Mouse (Mus musculus): Measurements from ENCODE around the gene Gm49776. TPM values are rescaled to one million over a fixed set of nuclear protein-coding genes. Genes with fewer than 3 reads are reported as not detected.
"Not testable (repeated sequence)": the region's sequence is repeated elsewhere in the genome, so short reads cannot be mapped to it uniquely, and the experiment has no call there.

Gene Gm49776
- polyA plus RNA-seq, 1 experiment: not detected

DNA sequence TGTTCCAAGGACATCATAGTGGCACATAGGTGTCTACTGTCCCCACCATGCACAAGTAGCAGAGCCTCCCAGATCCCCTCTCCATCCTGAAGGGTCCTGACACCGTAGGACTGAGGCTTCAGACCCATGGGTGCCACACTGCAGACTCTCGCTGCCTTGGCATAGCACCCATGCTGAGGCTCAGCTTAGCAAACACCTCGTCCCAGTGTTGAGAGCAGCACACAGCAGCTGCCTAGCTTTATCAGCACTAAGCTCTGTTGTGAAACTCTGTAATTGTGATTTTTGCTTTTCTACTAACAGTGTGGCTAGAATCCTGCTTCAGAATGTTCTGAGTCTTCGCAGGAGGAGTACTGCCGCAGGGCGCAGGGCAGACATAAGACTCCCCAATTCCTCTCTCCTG, 60.2 kb downstream of the Gm49776 start:
- H3K9me3 ChIP-seq (ENCODE audit: control insufficient read depth, low read length): no peaks in the 10 kb centered on the region
- no peaks in the 10 kb centered on the region for H3K4me1 ChIP-seq (ENCODE audit: control insufficient read depth)
- TF ChIP-seq TAL1 (IDR thresholded peaks at IDR 0.05; ENCODE audit: low read length): no peak
- TF ChIP-seq GATA1 (IDR thresholded peaks at IDR 0.05; ENCODE audit: low read length): no peak
- H3K4me3 ChIP-seq (replicated peaks): no peak overlapping the region
- H3K27me3 ChIP-seq (ENCODE audit: control insufficient read depth): no peaks in the 10 kb centered on the region
- no peaks in the 10 kb centered on the region for H3K36me3 ChIP-seq (ENCODE audit: control insufficient read depth)

DNA sequence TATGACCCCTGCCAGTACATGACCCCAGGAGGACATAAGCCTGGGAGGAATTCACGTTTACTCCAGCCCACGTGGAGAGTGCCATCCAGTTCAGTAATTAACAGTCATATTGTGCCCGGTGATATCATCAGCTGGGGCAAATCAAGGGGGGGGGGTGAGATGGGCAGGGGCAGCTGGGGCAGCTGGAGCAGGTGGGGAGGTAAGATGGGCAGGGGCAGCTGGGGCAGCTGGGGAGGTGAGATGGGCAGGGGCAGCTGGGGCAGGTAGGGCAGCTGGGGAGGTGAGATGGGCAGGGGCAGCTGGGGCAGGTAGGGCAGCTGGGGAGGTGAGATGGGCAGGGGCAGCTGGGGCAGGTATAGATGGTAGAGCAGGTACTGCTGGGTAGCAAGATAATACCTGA, 62.6 kb downstream of the Gm49776 start:
- H3K4me1 ChIP-seq (ENCODE audit: control insufficient read depth); H3K9me3 ChIP-seq (ENCODE audit: control insufficient read depth, low read length); H3K36me3 ChIP-seq (ENCODE audit: control insufficient read depth); H3K27me3 ChIP-seq (ENCODE audit: control insufficient read depth); H3K4me3 ChIP-seq (replicated peaks): not testable (repeated sequence)

Other genes starting within 250 kb of the Gm49776 start
- gene Dgcr6, start 205.5 kb downstream of the Gm49776 start, polyA plus RNA-seq (2012): 0.66 and 1.0 TPM in 2 replicates
- gene Prodh, start 168.1 kb downstream of the Gm49776 start, polyA plus RNA-seq (2012): 0.06 and 0.20 TPM in 2 replicates
- 0.02 TPM in 1 of 2 replicates, not detected in the other for gene Rtn4r, start 130.7 kb downstream of the Gm49776 start, polyA plus RNA-seq (2012)
- gene Ccdc188, start 40.4 kb downstream of the Gm49776 start, polyA plus RNA-seq (2012): not detected in 2 replicates
- 0.20 and 0.31 TPM in 2 replicates for gene Zdhhc8, start 23.2 kb downstream of the Gm49776 start, polyA plus RNA-seq (2012)
- 3.7 and 3.8 TPM in 2 replicates for gene Trmt2a, start 9.6 kb downstream of the Gm49776 start, polyA plus RNA-seq (2012)
- gene Ranbp1, start 9.6 kb downstream of the Gm49776 start, polyA plus RNA-seq (2012): 72.2 and 86.6 TPM in 2 replicates
- gene Dgcr8, start 30.9 kb upstream of the Gm49776 start, polyA plus RNA-seq (2012): 0.64 and 0.95 TPM in 2 replicates
- gene Tango2, start 89.8 kb upstream of the Gm49776 start, polyA plus RNA-seq (2012): 5.6 and 7.4 TPM in 2 replicates
- 0.84 and 1.3 TPM in 2 replicates for gene Arvcf, start 89.9 kb upstream of the Gm49776 start, polyA plus RNA-seq (2012)
- gene Txnrd2, start 168.1 kb upstream of the Gm49776 start, polyA plus RNA-seq (2012): 16.0 and 18.6 TPM in 2 replicates
- gene Comt, start 168.5 kb upstream of the Gm49776 start, polyA plus RNA-seq (2012): 7.4 and 19.9 TPM in 2 replicates
- 0.64 and 0.81 TPM in 2 replicates for gene Gnb1l, start 240.4 kb upstream of the Gm49776 start, polyA plus RNA-seq (2012)
- 0.06 and 0.15 TPM in 2 replicates for gene Rtl10, start 240.6 kb upstream of the Gm49776 start, polyA plus RNA-seq (2012)

All from erythroblast, embryonic 14.5 days (primary cell).